Mouse (Mus musculus) heart, postnatal 4 days (tissue): ENCODE data around the gene Greb1. TPM values are rescaled to one million over a fixed set of nuclear protein-coding genes. Genes with fewer than 3 reads are reported as not detected.

Experiments used
- DNase-seq: peaks from one replicate; pipeline ENCODE4 v3.0.0; 2021
- microRNA-seq, 2 experiments: library from miRNA; unstranded; fragments of <30 nt; microRNA quantifications; one replicate each; pipeline ENCODE4 v1.2.0; 2021 to 2022
- total RNA-seq, 2 experiments: library from RNA; stranded (reverse); gene quantifications; 2 replicates each; pipeline ENCODE4 v1.2.3; 2021

Greb1 gene
- total RNA-seq, 2 experiments from 2014 or later = 0.10 to 0.54 TPM

- peak; percentile 71 for DNase-seq
Observed at GRCm38 (mm10) chr12:16630152-16630865, 170.4 kb downstream of the Greb1 start.

Small RNA genes lying within 50 kb of the gene (microRNA-seq; reads per million reads assigned to microRNA genes)
- gene Gm44305 = 0 reads per million in 2 experiments

Other genes with a start within 250 kb of the Greb1 start
- 10 to 100 TPM; 24.5 to 25.4 TPM for gene Lpin1, start 189.9 kb downstream of the Greb1 start, total RNA-seq
- gene Ntsr2, start 147.5 kb downstream of the Greb1 start, total RNA-seq = 1 to 10 TPM; 2.2 to 2.3 TPM
- gene E2f6, start 10.1 kb upstream of the Greb1 start, total RNA-seq = 10 to 100 TPM; 51.1 to 53.6 TPM
- gene Rock2, start 94.0 kb upstream of the Greb1 start, total RNA-seq = 10 to 100 TPM; 93.4 to 98.4 TPM
- gene Pqlc3, start 199.5 kb upstream of the Greb1 start, total RNA-seq = 1 to 10 TPM; 1.8 to 2.0 TPM
- under 1 TPM; 0.09 to 0.26 TPM for gene 2410004P03Rik, start 210.8 kb upstream of the Greb1 start, total RNA-seq